Mouse (Mus musculus): ENCODE results near the gene Aifm1. TPM values are rescaled to one million over a fixed set of nuclear protein-coding genes. Genes with fewer than 3 reads are reported as not detected.
A peak's percentile ranks its signal among the peaks of the same experiment; 100 is the strongest.

The Aifm1 gene
- polyA plus RNA-seq, 1 experiment from 2014 or later: 96.4 TPM

GRCm38 (mm10) chrX:48518808-48519548 lies 5.6 kb upstream of the Aifm1 start, which contains the start of gene Rab33a:
Rab33a (plus strand) TSS chrX:48519285.
- WGBS (ENCODE audit: insufficient replicate concordance): 10% methylated on average over 33 of the region's 33 CpGs

DNA sequence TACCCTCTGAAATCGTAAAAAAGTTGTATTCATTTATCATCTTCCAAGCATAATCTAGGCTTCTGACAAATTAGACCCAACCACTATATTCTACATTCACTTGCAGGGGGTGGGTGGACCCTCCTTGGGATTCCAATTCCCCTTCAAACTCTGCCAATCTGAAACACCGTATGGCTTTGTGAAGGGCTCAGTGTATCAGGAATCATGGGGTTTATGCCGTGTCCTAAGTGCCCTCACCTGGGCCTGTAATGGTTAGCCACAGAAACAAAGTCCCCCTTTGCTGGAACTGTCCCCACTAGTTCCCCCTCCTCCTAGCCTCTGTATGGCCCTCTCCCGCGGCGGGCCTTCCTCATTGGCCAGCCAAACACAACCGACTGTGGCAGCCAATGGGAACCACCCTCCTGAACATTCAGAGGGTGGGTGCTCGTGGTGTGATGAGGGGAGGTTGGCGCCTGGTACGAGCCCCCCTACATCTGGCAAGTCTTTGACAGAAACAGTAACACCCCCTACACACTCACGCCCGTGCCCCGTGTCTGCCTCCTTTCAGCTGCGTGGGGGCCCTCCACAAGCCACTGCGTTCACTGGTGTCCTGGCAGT lies 4.9 kb upstream of the Aifm1 start:
- WGBS (ENCODE audit: insufficient replicate concordance): 30% methylated on average over 15 of the region's 15 CpGs
- H3K27ac ChIP-seq (ENCODE audit: low read depth, low read length): 0 out of 2 replicates have a peak overlapping the region, but pooled peaks have one; percentile 6

More at GRCm38 (mm10) chrX:48518808-48519548, 5.6 kb upstream of the Aifm1 start, which contains the start of gene Rab33a:
- H3K27me3 ChIP-seq (ENCODE audit: control insufficient read depth, insufficient read depth, low read length): peaks cover 2% of the 10 kb centered on the region; the same call in 1 of the 2 replicates
- H3K9ac ChIP-seq (ENCODE audit: low read depth, low read length): peak within 1 kb of the TSS; percentile 68
- ATAC-seq (replicated peaks; ENCODE audit: insufficient number of reproducible peaks, low FRiP score, low TSS enrichment): peak; percentile 52; the same call in 1 of the 2 replicates
- H3K4me1 ChIP-seq (ENCODE audit: control insufficient read depth, insufficient read depth, low read length): no peaks in the 10 kb centered on the region
- peak within 1 kb of the TSS; percentile 76 for H3K4me2 ChIP-seq
- H3K27ac ChIP-seq (ENCODE audit: low read depth, low read length): 0 out of 2 replicates have a peak within 1 kb of the TSS, but pooled peaks have one; percentile 6
- no peaks in the 10 kb centered on the region for H3K9me3 ChIP-seq (replicated peaks; ENCODE audit: control insufficient read depth, low read length)
- no peaks in the 10 kb centered on the region for H3K36me3 ChIP-seq (ENCODE audit: control insufficient read depth, insufficient read depth, low read length)
- peak within 1 kb of the TSS; percentile 55 for H3K4me3 ChIP-seq (ENCODE audit: low read depth, low read length)

GRCm38 (mm10) chrX:48513824-48514223 lies 461 bp upstream of the Aifm1 start:
- no peaks in the 10 kb centered on the region for H3K36me3 ChIP-seq (ENCODE audit: control insufficient read depth, insufficient read depth, low read length)
- H3K4me2 ChIP-seq: peak overlapping the region; percentile 67
- ATAC-seq (replicated peaks; ENCODE audit: insufficient number of reproducible peaks, low FRiP score, low TSS enrichment): no peak
- H3K4me1 ChIP-seq (ENCODE audit: control insufficient read depth, insufficient read depth, low read length): no peaks in the 10 kb centered on the region
- peak overlapping the region; percentile 46 for H3K27ac ChIP-seq (ENCODE audit: low read depth, low read length)
- peak overlapping the region; percentile 62 for H3K9ac ChIP-seq (ENCODE audit: low read depth, low read length)
- H3K9me3 ChIP-seq (replicated peaks; ENCODE audit: control insufficient read depth, low read length): no peaks in the 10 kb centered on the region
- WGBS (ENCODE audit: insufficient replicate concordance): 11% methylated on average over 13 of the region's 13 CpGs
- no peaks in the 10 kb centered on the region for H3K27me3 ChIP-seq (ENCODE audit: control insufficient read depth, insufficient read depth, low read length)
- H3K4me3 ChIP-seq (ENCODE audit: low read depth, low read length): peak overlapping the region; percentile 57

More for the DNA sequence above, 4.9 kb upstream of the Aifm1 start:
- peak overlapping the region; percentile 76 for H3K4me2 ChIP-seq
- no peaks in the 10 kb centered on the region for H3K9me3 ChIP-seq (replicated peaks; ENCODE audit: control insufficient read depth, low read length)
- peak overlapping the region; percentile 55 for H3K4me3 ChIP-seq (ENCODE audit: low read depth, low read length)
- no peaks in the 10 kb centered on the region for H3K36me3 ChIP-seq (ENCODE audit: control insufficient read depth, insufficient read depth, low read length)
- H3K9ac ChIP-seq (ENCODE audit: low read depth, low read length): peak overlapping the region; percentile 68
- H3K4me1 ChIP-seq (ENCODE audit: control insufficient read depth, insufficient read depth, low read length): no peaks in the 10 kb centered on the region
- ATAC-seq (replicated peaks; ENCODE audit: insufficient number of reproducible peaks, low FRiP score, low TSS enrichment): peak; percentile 55; the same call in 1 of the 2 replicates
- peaks cover 2% of the 10 kb centered on the region; the same call in 1 of the 2 replicates for H3K27me3 ChIP-seq (ENCODE audit: control insufficient read depth, insufficient read depth, low read length)

GRCm38 (mm10) chrX:48493763-48494162 lies 19.6 kb downstream of the Aifm1 start:
- H3K9me3 ChIP-seq (replicated peaks; ENCODE audit: control insufficient read depth, low read length): no peaks in the 10 kb centered on the region
- H3K27me3 ChIP-seq (ENCODE audit: control insufficient read depth, insufficient read depth, low read length): no peaks in the 10 kb centered on the region
- H3K36me3 ChIP-seq (ENCODE audit: control insufficient read depth, insufficient read depth, low read length): peaks cover 2% of the 10 kb centered on the region
- no peak overlapping the region for H3K4me2 ChIP-seq
- no peak overlapping the region for H3K4me3 ChIP-seq (ENCODE audit: low read depth, low read length)
- ATAC-seq (replicated peaks; ENCODE audit: insufficient number of reproducible peaks, low FRiP score, low TSS enrichment): no peak
- H3K9ac ChIP-seq (ENCODE audit: low read depth, low read length): no peak overlapping the region
- no peak overlapping the region for H3K27ac ChIP-seq (ENCODE audit: low read depth, low read length)
- no peaks in the 10 kb centered on the region for H3K4me1 ChIP-seq (ENCODE audit: control insufficient read depth, insufficient read depth, low read length)
- 87% methylated on average over 8 of the region's 8 CpGs for WGBS (ENCODE audit: insufficient replicate concordance)

DNA sequence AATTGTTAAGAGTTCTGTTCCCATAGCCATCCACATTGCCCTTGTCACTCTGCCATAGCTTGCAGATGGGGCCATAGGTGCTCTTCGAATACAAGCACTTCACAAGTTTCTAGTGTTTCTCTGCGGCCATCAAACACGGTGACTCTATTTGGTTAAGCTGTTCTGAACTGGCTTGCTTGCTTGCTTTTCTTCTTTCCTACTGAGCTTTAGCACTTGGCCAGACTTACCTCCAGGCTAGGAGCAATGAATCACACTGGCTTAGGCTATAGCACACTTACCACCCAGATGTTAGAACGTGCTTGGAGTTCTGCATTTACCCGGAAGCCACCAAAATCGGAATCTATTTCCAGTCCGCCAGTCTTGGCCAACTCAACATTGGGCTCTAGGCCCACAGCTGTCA lies 31.7 kb downstream of the Aifm1 start:
- Histone ChIP-seq H3K9ac (ENCODE audit: low read depth, low read length) (no peak overlapping the region), H3K9me3 (replicated peaks; ENCODE audit: control insufficient read depth, low read length) (no peaks in the 10 kb centered on the region), H3K36me3 (ENCODE audit: control insufficient read depth, insufficient read depth, low read length) (no peaks in the 10 kb centered on the region; the same call in 1 of the 2 replicates), H3K4me3 (ENCODE audit: low read depth, low read length) (no peak overlapping the region), H3K27me3 (ENCODE audit: control insufficient read depth, insufficient read depth, low read length) (no peaks in the 10 kb centered on the region), H3K27ac (ENCODE audit: low read depth, low read length) (no peak overlapping the region), H3K4me2 (no peak overlapping the region), H3K4me1 (ENCODE audit: control insufficient read depth, insufficient read depth, low read length) (no peaks in the 10 kb centered on the region)
- WGBS (ENCODE audit: insufficient replicate concordance): 86% methylated on average over 7 of the region's 7 CpGs
- ATAC-seq (replicated peaks; ENCODE audit: insufficient number of reproducible peaks, low FRiP score, low TSS enrichment): no peak

- ATAC-seq (replicated peaks; ENCODE audit: insufficient number of reproducible peaks, low FRiP score, low TSS enrichment): no peak
- Histone ChIP-seq H3K4me3 (ENCODE audit: low read depth, low read length) (no peak overlapping the region), H3K4me2 (no peak overlapping the region), H3K36me3 (ENCODE audit: control insufficient read depth, insufficient read depth, low read length) (no peaks in the 10 kb centered on the region; the same call in 1 of the 2 replicates), H3K4me1 (ENCODE audit: control insufficient read depth, insufficient read depth, low read length) (no peaks in the 10 kb centered on the region), H3K9ac (ENCODE audit: low read depth, low read length) (no peak overlapping the region), H3K9me3 (replicated peaks; ENCODE audit: control insufficient read depth, low read length) (no peaks in the 10 kb centered on the region), H3K27me3 (ENCODE audit: control insufficient read depth, insufficient read depth, low read length) (no peaks in the 10 kb centered on the region), H3K27ac (ENCODE audit: low read depth, low read length) (no peak overlapping the region)
- WGBS (ENCODE audit: insufficient replicate concordance): 87% methylated on average over 4 of the region's 4 CpGs
Observed at GRCm38 (mm10) chrX:48481095-48481494, 32.3 kb downstream of the Aifm1 start.

DNA sequence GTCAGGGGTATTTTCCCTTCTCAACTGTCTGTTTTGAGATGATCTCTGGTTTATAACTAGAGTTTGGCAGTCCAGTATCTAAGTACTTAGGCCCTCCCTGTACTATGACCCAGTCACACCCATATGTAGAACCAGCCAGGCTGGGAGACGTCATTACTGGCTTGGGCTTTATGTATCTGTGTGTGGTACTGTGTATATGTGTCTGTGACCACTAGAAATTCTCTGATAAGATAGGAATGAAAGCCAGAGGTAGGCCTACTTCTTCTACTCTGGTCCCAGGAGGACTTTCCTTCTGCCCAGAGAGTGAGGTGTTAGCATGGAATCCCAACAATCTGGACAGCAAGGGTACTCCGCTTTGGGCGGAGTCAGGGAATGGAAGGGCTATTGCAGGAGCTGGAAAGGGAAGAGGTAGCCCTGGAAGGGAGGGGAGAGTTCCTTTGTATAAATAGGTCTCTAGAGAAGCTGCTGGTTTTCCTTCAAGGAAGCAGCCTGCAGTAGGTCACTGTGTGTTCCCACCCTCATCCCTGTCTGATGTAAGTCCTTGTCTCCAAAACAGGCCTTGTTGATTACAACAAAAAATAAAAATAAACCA lies 45.9 kb downstream of the Aifm1 start:
- H3K4me1 ChIP-seq (ENCODE audit: control insufficient read depth, insufficient read depth, low read length): no peaks in the 10 kb centered on the region
- WGBS (ENCODE audit: insufficient replicate concordance): 58% methylated on average over 3 of the region's 3 CpGs

GRCm38 (mm10) chrX:48466174-48466573 lies 47.2 kb downstream of the Aifm1 start:
- Histone ChIP-seq H3K27ac (ENCODE audit: low read depth, low read length) (no peak overlapping the region), H3K4me1 (ENCODE audit: control insufficient read depth, insufficient read depth, low read length) (no peaks in the 10 kb centered on the region), H3K36me3 (ENCODE audit: control insufficient read depth, insufficient read depth, low read length) (no peaks in the 10 kb centered on the region), H3K4me3 (ENCODE audit: low read depth, low read length) (no peak overlapping the region), H3K9ac (ENCODE audit: low read depth, low read length) (no peak overlapping the region), H3K9me3 (replicated peaks; ENCODE audit: control insufficient read depth, low read length) (no peaks in the 10 kb centered on the region), H3K27me3 (ENCODE audit: control insufficient read depth, insufficient read depth, low read length) (no peaks in the 10 kb centered on the region), H3K4me2 (no peak overlapping the region)
- ATAC-seq (replicated peaks; ENCODE audit: insufficient number of reproducible peaks, low FRiP score, low TSS enrichment): no peak
- WGBS (ENCODE audit: insufficient replicate concordance): 61% methylated on average over 2 of the region's 2 CpGs

More for the DNA sequence above, 45.9 kb downstream of the Aifm1 start:
- no peak for ATAC-seq (replicated peaks; ENCODE audit: insufficient number of reproducible peaks, low FRiP score, low TSS enrichment)
- H3K4me3 ChIP-seq (ENCODE audit: low read depth, low read length): no peak overlapping the region
- H3K9me3 ChIP-seq (replicated peaks; ENCODE audit: control insufficient read depth, low read length): no peaks in the 10 kb centered on the region
- H3K27me3 ChIP-seq (ENCODE audit: control insufficient read depth, insufficient read depth, low read length): no peaks in the 10 kb centered on the region
- H3K36me3 ChIP-seq (ENCODE audit: control insufficient read depth, insufficient read depth, low read length): no peaks in the 10 kb centered on the region; the same call in 1 of the 2 replicates
- no peak overlapping the region for H3K4me2 ChIP-seq
- no peak overlapping the region for H3K9ac ChIP-seq (ENCODE audit: low read depth, low read length)
- no peak overlapping the region for H3K27ac ChIP-seq (ENCODE audit: low read depth, low read length)

All from heart, embryonic 11.5 days (tissue).